Mouse (Mus musculus) midbrain, embryonic 13.5 days (tissue): ENCODE measurements at regions not wholly inside any gene's neighbourhood (a gene's known extent, or its start where the extent isn't known, plus 50 kb on each side); places are given as distances from the start of the nearest gene placed in this dataset.
A peak's percentile ranks its signal among the peaks of the same experiment; 100 is the strongest.

Experiments used
- ATAC-seq: fragments of 200-750 bp; cut with Nextera tagmentation; 2 replicates; pipeline ENCODE4 v1.8.0; 2017; ENCODE audit warnings: mild to moderate bottlenecking, moderate TSS enrichment, moderate library complexity
- H3K27ac ChIP-seq: fragments of 300-500 bp; sonication (generic); 2 replicates; pipeline ENCODE4 v1.5.1; 2015; ENCODE audit warnings: inconsistent platforms, mild to moderate bottlenecking, moderate library complexity
- H3K27me3 ChIP-seq: fragments of 300-500 bp; sonication (generic); 2 replicates; pipeline ENCODE4 v1.6.1; 2015; ENCODE audit warnings: mild to moderate bottlenecking, inconsistent platforms
- H3K36me3 ChIP-seq: fragments of 300-500 bp; sonication (generic); 2 replicates; pipeline ENCODE4 v1.6.1; 2015; ENCODE audit warnings: mild to moderate bottlenecking, inconsistent platforms
- H3K4me1 ChIP-seq: fragments of 300-500 bp; sonication (generic); replicated peaks from 2 replicates; pipeline ENCODE4 v1.6.1; 2015; ENCODE audit warnings: inconsistent platforms
- H3K4me2 ChIP-seq: fragments of 300-500 bp; sonication (generic); replicated peaks from 2 replicates; pipeline ENCODE4 v1.6.1; 2015; ENCODE audit warnings: moderate library complexity, mild to moderate bottlenecking, inconsistent platforms
- H3K4me3 ChIP-seq: fragments of 300-500 bp; sonication (generic); replicated peaks from 2 replicates; pipeline ENCODE4 v1.5.1; 2015; ENCODE audit warnings: mild to moderate bottlenecking, inconsistent platforms
- H3K9ac ChIP-seq: fragments of 300-500 bp; sonication (generic); replicated peaks from 2 replicates; pipeline ENCODE4 v1.6.1; 2015; ENCODE audit warnings: mild to moderate bottlenecking, inconsistent platforms
- H3K9me3 ChIP-seq: fragments of 300-500 bp; sonication (generic); 2 replicates; pipeline ENCODE4 v1.6.1; 2016; ENCODE audit warnings: mild to moderate bottlenecking, inconsistent platforms
- WGBS: fragments of 180-500 bp; shearing (Covaris S2); methylation state at CpG from one replicate; pipeline ENCODE4 v1.1.7; 2015; 5-methylcytosine and 5-hydroxymethylcytosine counted together

GRCm38 (mm10) chr5:99845565-99846255, 60.3 kb upstream of the Vamp9 start:
- no peak overlapping the region for H3K4me2 ChIP-seq
- ATAC-seq: peak; percentile 67
- H3K4me1 ChIP-seq: peaks cover 28% of the 10 kb centered on the region
- no peaks in the 10 kb centered on the region for H3K27me3 ChIP-seq
- no peaks in the 10 kb centered on the region for H3K36me3 ChIP-seq
- H3K27ac ChIP-seq: no peak overlapping the region
- H3K4me3 ChIP-seq: no peak overlapping the region
- 53% methylated on average over 11 of the region's 11 CpGs for WGBS
- H3K9me3 ChIP-seq: no peaks in the 10 kb centered on the region
- H3K9ac ChIP-seq: no peak overlapping the region

GRCm38 (mm10) chr5:99848158-99848988, 57.7 kb upstream of the Vamp9 start:
- H3K36me3 ChIP-seq: no peaks in the 10 kb centered on the region
- H3K4me1 ChIP-seq: peaks cover 25% of the 10 kb centered on the region
- H3K4me2 ChIP-seq: no peak overlapping the region
- H3K4me3 ChIP-seq: no peak overlapping the region
- no peak for ATAC-seq
- WGBS: 73% methylated on average over 17 of the region's 17 CpGs
- H3K9ac ChIP-seq: no peak overlapping the region
- H3K27me3 ChIP-seq: no peaks in the 10 kb centered on the region
- H3K27ac ChIP-seq: peak overlapping the region; percentile 14; the same call in 1 of the 2 replicates
- H3K9me3 ChIP-seq: no peaks in the 10 kb centered on the region

- Histone ChIP-seq H3K27ac (peak overlapping the region; percentile 14; the same call in 1 of the 2 replicates), H3K9me3 (no peaks in the 10 kb centered on the region), H3K4me2 (no peak overlapping the region), H3K4me3 (no peak overlapping the region), H3K9ac (no peak overlapping the region), H3K36me3 (no peaks in the 10 kb centered on the region), H3K4me1 (peaks cover 25% of the 10 kb centered on the region), H3K27me3 (no peaks in the 10 kb centered on the region)
- no peak for ATAC-seq
- 48% methylated on average over 9 of the region's 9 CpGs for WGBS
Measured at GRCm38 (mm10) chr5:99849001-99849400, 57.1 kb upstream of the Vamp9 start.

GRCm38 (mm10) chr5:99852316-99852715, 53.7 kb upstream of the Vamp9 start:
- Histone ChIP-seq H3K27me3 (peaks cover 10% of the 10 kb centered on the region; the same call in 1 of the 2 replicates), H3K4me3 (no peak overlapping the region), H3K9me3 (no peaks in the 10 kb centered on the region), H3K36me3 (no peaks in the 10 kb centered on the region), H3K4me1 (peaks cover 22% of the 10 kb centered on the region), H3K27ac (no peak overlapping the region), H3K4me2 (no peak overlapping the region), H3K9ac (no peak overlapping the region)
- no peak for ATAC-seq
- WGBS: 63% methylated on average over 4 of the region's 4 CpGs
